Mouse (Mus musculus) mouse embryonic stem cell (cell line): ENCODE data around the gene Tie1.
"Not testable (repeated sequence)": the region's sequence is repeated elsewhere in the genome, so short reads cannot be mapped to it uniquely, and the experiment has no call there.

Experiments
- in situ Hi-C, 2 experiments: fragments of 300-500 bp; cut with MboI; formaldehyde crosslinking; loops; 1 replicate in 1 of 2; 3 replicates in 1 of 2; pipeline ENCODE4 v1.14.3; 2019 to 2020; ENCODE audit warnings: low sequenced_read_pairs in 2 of 2, low pct_unique_long_range_greater_than_20kb in 1 of 2, mixed read lengths in 1 of 2; ENCODE audit not compliant: unreplicated experiment in 1 of 2

Tie1 gene

GRCm38 (mm10) chr4:118489717-118490132 lies at the start of gene Tie1:
Tie1 (minus strand) TSS chr4:118490061.
- in situ Hi-C loops = loop anchor here in 1 of 2 experiments (5.0 kb wide), 1 partner anchor 42 kb away; no protein-coding TSS in a partner anchor

DNA sequence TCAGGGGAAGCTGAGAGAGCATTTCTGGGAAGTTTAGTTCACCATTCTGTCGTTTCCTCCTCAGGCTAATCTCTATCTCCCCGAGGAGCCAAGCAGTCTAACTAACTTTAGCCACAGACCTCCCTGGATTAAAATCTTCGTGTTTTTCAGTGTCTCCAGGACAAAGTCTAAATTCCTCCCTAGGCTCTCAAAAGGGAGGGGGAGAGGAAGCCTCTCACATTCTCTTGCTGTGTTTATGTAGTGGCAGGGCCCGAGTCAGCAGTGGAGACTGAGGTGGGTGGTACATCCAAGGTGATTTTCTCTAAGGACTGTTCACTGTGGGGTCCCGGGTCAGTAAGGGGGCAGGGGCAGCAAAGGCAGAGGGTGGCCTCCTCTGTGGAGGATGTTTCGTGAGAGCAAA lies 47.9 kb upstream of the Tie1 start:
- in situ Hi-C loops = no loop called here

DNA sequence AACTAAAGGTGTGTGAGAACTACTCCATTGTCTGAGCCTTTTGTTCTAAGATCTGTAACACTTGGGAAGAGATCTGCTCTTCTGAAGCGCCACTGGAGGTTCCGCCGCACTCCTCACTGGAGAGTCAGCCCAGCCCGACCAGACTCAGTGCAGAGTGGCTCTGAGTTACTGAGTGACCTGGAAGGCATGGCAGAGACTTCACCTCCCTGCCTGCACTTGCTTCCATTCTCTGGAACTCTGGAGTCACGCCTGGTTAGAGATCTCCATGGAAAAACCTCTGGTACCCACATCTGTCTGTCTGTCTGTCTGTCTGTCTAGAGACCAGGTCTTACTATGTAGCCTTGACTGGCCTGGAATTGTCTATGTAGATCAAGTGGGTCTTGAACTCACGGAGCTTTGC lies 45.7 kb upstream of the Tie1 start:
- in situ Hi-C loops = no loop called here

GRCm38 (mm10) chr4:118533605-118534004 lies 43.7 kb upstream of the Tie1 start:
- in situ Hi-C loops = no loop called here

DNA sequence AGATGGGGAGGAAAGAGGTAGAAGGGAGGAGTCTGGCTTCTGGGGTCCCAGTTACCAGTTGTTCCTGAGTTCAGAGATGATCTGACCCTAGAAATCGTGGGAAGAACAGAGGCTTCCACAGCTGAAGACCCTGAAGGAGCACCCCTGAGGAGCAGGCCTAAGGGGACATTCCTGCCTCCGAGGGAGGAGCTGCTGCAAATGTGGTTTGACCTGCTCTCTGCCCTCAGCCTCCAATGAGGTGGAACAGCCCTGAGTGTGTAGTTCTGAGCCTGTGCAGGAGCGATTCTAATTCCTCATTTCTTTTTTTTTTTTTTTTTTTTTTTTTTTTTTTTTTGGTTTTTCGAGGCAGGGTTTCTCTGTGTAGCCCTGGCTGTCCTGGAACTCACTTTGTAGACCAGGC lies 43.3 kb upstream of the Tie1 start:
- in situ Hi-C loops = no loop called here

DNA sequence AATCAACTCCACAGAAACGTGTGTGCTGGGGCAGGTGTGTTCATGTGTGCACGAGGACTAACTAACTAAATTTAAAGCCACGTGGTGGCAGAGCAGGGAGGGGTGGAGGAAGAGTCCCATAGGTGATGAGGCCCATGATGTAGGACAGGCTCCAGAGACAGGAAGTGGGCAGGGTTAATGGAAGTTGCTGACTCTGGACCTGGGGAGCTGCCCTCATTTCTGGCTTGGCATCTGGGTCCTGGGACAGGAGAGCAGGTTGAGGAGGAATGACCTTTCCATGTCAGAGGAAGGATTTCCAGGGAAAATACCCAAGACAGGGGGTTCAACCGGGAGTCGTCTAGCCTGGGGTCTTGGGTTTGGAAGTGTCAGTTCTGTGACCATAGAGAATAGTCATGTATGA lies 42.8 kb upstream of the Tie1 start:
- in situ Hi-C loops = no loop called here

GRCm38 (mm10) chr4:118527720-118528119 lies 37.9 kb upstream of the Tie1 start:
- in situ Hi-C loops = no loop called here

DNA sequence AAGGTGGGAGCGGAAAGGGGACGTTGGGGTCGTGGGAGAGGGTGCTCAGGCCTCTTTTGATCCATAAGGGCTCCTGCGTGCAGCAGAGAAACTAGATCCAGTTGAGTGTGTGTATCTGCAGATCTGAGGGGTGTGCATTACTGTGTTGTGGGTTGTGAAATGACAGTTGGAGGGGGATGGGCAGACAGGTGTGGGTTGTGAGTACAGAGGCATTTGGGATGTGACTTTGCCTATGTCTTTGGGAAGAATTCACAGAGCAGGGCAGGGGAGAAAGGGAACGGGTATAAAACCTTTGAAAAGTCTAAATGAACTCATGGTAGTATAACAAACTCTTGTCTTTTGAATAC lies 37.4 kb upstream of the Tie1 start:
- in situ Hi-C loops = no loop called here

DNA sequence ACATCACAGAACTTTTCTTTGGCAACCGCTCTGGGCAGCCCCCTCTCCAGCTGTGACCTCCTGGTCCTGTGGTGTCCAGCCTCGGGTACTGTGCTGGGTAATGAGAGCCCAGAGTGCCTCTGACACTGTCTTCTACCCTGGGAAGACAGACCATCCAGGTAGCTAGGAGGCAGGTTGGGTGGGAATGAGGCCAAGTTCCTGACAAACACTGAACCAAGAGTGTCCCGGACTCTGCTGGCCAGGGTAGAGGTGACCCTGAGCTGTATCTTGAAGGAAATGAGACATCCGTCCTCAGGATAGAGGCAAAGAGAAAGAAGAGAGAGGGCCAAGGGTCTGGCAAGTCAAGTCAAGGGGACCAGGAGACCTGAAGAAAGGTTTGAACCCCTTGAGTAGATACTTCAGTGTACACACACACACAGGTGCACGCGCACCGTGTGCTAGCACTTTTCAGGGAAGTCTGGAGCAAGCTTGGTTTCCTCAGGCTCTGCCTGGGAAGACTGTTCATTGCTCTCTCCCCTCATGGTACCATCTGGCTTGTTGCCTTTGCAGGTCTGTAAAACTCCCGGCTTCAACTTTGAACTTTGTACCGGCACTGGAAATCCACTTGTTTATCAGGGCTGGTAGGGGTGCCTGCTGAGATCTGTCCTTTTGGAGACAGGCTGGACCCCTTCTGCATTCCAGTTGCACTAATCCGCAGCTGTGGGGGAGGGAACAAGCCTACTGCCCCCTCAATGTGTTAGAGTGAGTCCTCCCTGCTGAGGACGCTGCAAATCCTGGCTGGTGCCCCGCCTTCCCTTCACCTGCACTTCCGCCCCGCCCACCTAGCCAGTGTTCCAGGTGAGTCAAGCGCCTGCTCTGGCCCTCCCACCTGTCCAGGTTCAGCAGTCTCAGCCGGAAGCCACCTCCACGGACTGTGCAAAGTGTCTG lies 36.8 kb upstream of the Tie1 start, which contains the start of gene 2610528J11Rik:
Gene 2610528J11Rik, plus strand, starts transcription at position 592 of the 927 bp plus-strand sequence.
- in situ Hi-C loops = no loop called here

DNA sequence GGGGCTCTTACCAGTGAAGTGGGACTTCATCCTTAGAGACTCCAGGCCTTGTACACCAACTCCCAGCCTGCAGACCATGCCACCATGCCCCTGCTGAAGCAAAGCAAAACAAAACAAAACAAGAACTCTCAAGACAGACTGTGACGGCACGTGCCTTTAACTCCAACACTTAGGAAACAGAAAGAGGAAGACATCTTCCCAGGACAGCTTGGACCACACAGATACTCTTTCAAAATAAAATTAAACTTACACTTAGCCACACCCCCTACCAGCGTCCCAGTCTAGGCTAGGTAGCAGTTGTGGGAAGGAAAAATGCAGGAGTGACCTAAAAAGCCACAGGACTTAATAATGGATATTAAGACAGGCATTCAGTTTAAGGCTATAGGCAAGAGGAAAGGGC lies 35.9 kb upstream of the Tie1 start:
- in situ Hi-C loops = no loop called here

DNA sequence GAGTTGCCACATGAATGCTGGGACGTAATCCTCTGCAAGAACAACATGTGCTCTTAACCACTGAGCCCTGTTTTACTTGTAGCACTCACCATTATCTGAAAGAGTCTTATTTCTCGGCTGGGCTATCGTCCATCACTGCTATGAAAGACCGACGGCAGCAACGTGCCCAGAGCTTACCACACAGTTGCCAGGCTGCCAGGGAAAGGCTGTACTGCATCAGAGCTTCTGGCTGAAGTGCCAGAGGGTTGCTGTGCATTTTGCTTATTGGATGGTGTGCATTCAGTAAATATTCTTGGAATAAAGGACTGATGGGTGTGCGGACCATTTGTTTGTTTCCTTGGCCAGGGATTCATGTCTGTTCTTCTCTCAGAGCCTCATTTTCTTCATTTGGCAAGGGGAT lies 34.1 kb upstream of the Tie1 start:
- in situ Hi-C loops = no loop called here

GRCm38 (mm10) chr4:118522248-118522647 lies 32.4 kb upstream of the Tie1 start:
- in situ Hi-C loops = no loop called here

- in situ Hi-C loops = no loop called here
Observed at GRCm38 (mm10) chr4:118518208-118518607, 28.3 kb upstream of the Tie1 start.

- in situ Hi-C loops = no loop called here
Observed at GRCm38 (mm10) chr4:118517497-118518146, 27.8 kb upstream of the Tie1 start.

- in situ Hi-C loops = no loop called here
Observed at GRCm38 (mm10) chr4:118516699-118517496, 27.0 kb upstream of the Tie1 start.

DNA sequence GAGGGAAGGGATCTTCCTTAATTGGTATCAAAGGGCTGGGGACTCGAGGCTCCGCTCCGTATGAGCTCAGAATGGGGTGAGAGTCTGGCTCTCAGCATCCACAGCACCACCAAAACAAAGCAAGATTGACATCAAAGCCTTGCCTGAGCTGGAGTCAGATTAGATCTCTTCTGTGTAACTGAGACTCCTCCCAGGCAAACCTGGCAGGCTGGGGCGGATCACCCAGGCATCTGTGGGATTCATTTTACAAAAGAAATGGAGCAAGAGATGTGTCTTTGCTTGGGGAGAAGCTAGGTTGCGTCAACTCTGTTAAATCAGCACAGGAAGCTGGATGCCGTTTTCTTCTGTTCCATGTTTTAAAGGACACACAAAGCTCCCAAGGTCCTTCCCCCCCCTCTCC lies 19.2 kb upstream of the Tie1 start:
- in situ Hi-C loops = no loop called here

DNA sequence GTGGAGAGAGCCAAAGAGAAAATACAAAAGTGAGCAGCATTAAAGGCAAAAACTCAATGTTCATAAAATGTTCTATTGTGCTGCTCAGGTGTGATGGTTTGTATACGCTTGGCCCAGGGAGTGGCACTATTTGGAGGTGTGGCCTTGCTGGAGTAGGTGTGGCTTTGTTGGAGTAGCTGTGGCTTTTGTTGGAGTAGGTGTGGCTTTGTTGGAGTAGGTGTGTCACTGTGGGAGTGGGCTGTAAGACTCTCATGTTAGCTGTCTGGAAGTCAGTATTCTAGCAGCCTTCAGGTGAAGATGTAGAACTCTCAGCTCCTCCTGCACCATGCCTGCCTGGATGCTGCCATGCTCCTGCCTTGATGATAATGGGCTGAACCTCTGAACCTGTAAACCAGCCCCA lies 17.3 kb upstream of the Tie1 start:
- in situ Hi-C loops = not testable (repeated sequence)

GRCm38 (mm10) chr4:118505551-118505950 lies 15.7 kb upstream of the Tie1 start:
- in situ Hi-C loops = no loop called here

DNA sequence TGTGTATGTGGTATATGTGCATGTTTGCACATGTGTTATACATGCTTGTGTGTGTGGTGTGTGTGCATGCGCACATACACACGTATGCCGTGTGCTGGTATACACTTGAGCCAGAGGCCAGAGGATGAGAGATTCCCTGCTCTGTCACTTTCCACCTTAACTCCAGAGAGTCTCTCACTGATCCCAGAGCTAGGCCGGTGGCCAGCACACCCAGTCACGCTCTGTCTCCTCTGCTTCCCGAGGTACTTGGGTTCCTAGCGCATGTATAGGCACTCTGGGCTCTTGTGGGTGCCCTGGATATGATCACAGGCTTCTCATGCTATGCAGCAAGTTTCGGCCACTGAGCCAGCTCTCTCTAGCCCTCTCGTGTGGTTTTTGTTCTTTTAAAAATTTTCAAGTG lies 10.9 kb upstream of the Tie1 start:
- in situ Hi-C loops = no loop called here
